Mouse (Mus musculus) midbrain, embryonic 14.5 days (tissue): Measurements from ENCODE around the gene Zfp354a. TPM values are rescaled to one million over a fixed set of nuclear protein-coding genes. Genes with fewer than 3 reads are reported as not detected.
"Not testable (repeated sequence)": the region's sequence is repeated elsewhere in the genome, so short reads cannot be mapped to it uniquely, and the experiment has no call there.

Experiments
- ATAC-seq: fragments of 200-750 bp; cut with Nextera tagmentation; 2 replicates; pipeline ENCODE4 v1.8.0; 2017; ENCODE audit warnings: moderate number of reproducible peaks, moderate library complexity; ENCODE audit not compliant: low FRiP score, low TSS enrichment
- DNase-seq: peaks from one replicate; pipeline ENCODE4 v3.0.0-alpha.2; 2015
- H3K27ac ChIP-seq: fragments of 300-500 bp; sonication (generic); replicated peaks from 2 replicates; pipeline ENCODE4 v1.5.1; 2014; ENCODE audit warnings: mild to moderate bottlenecking, low read depth, low read length, moderate library complexity
- H3K27me3 ChIP-seq: fragments of 300-500 bp; sonication (generic); 2 replicates; pipeline ENCODE4 v1.6.1; 2014; ENCODE audit warnings: low read length, control low read depth, mixed read lengths; ENCODE audit not compliant: control insufficient read depth, insufficient read depth
- H3K36me3 ChIP-seq: fragments of 300-500 bp; sonication (generic); 2 replicates; pipeline ENCODE4 v1.6.1; 2014; ENCODE audit warnings: low read length, control low read depth; ENCODE audit not compliant: control insufficient read depth, insufficient read depth
- H3K4me1 ChIP-seq: fragments of 300-500 bp; sonication (generic); 2 replicates; pipeline ENCODE4 v1.6.1; 2014; ENCODE audit warnings: mild to moderate bottlenecking, antibody characterized with exemption, low read length, control low read depth; ENCODE audit not compliant: control insufficient read depth, insufficient read depth
- H3K4me2 ChIP-seq: fragments of 300-500 bp; sonication (generic); 2 replicates; pipeline ENCODE4 v1.6.1; 2014; ENCODE audit warnings: mild to moderate bottlenecking, low read length, moderate library complexity
- H3K4me3 ChIP-seq: fragments of 300-500 bp; sonication (generic); replicated peaks from 2 replicates; pipeline ENCODE4 v1.5.1; 2014; ENCODE audit warnings: low read depth, low read length
- H3K9ac ChIP-seq: fragments of 300-500 bp; sonication (generic); replicated peaks from 2 replicates; pipeline ENCODE4 v1.6.1; 2014; ENCODE audit warnings: mild to moderate bottlenecking, low read length, moderate library complexity
- H3K9me3 ChIP-seq: fragments of 300-500 bp; sonication (generic); 2 replicates; pipeline ENCODE4 v1.6.1; 2016; ENCODE audit warnings: low read length, control low read depth, mixed read lengths; ENCODE audit not compliant: control insufficient read depth
- WGBS: fragments of 180-500 bp; shearing (Covaris S2); extraction: QIAGEN DNeasy Blood & Tissue Kit; methylation state at CpG from one replicate; pipeline ENCODE4 v1.1.7; 2014; 5-methylcytosine and 5-hydroxymethylcytosine counted together
- polyA plus RNA-seq: library from polyadenylated mRNA; unstranded; fragments of >200 nt; fragmentation: Nextera tagmentation; extraction: Ambion mirVana; gene quantifications from 2 replicates; pipeline ENCODE4 v1.2.1, GENCODE M21; 2014

Gene Zfp354a
- 15.6 and 16.5 TPM in 2 replicates for polyA plus RNA-seq

GRCm38 (mm10) chr11:51059151-51059571 is at the start of gene Zfp354a:
Gene Zfp354a, plus strand, starts transcription at chr11:51059257.
- Histone ChIP-seq H3K36me3 (peaks cover 14% of the 10 kb centered on the region), H3K4me3 (peak within 1 kb of the TSS; percentile 78), H3K27ac (peak within 1 kb of the TSS; percentile 64), H3K9ac (peak within 1 kb of the TSS; percentile 81), H3K4me2 (peak within 1 kb of the TSS; percentile 88), H3K4me1 (peaks cover 8% of the 10 kb centered on the region), H3K27me3 (no peaks in the 10 kb centered on the region), H3K9me3 (no peaks in the 10 kb centered on the region)
- DNase-seq (peak; percentile 93), ATAC-seq (peak; percentile 90)
- WGBS: under 1% methylated on average over 32 of the region's 32 CpGs

DNA sequence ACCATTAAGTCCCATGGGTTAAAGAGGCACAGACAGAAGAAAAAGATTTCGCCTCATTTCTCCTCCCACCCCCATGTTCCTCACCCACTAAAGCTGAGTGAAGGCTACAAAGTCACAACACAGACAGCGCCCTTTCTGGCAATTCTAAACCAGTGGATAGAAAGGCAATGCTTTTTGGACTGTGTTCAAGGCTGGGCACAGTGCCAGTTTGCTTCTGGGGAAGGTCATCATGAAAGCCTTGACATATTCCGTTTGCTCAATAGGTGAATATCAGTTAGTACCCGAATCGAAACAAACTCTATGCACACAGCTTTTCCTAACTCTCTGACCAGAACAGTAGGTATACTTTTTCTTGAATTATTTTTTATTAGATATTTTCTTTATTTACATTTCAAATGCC is 47.2 kb upstream of the Zfp354a start:
- 74% methylated on average over 5 of the region's 5 CpGs for WGBS
- H3K4me1 ChIP-seq: no peaks in the 10 kb centered on the region
- no peaks in the 10 kb centered on the region for H3K36me3 ChIP-seq
- DNase-seq: peak; percentile 18
- H3K4me2 ChIP-seq: no peak overlapping the region
- H3K9me3 ChIP-seq: no peaks in the 10 kb centered on the region
- no peak for ATAC-seq
- no peak overlapping the region for H3K4me3 ChIP-seq
- H3K27me3 ChIP-seq: no peaks in the 10 kb centered on the region
- H3K27ac ChIP-seq: no peak overlapping the region
- no peak overlapping the region for H3K9ac ChIP-seq

DNA sequence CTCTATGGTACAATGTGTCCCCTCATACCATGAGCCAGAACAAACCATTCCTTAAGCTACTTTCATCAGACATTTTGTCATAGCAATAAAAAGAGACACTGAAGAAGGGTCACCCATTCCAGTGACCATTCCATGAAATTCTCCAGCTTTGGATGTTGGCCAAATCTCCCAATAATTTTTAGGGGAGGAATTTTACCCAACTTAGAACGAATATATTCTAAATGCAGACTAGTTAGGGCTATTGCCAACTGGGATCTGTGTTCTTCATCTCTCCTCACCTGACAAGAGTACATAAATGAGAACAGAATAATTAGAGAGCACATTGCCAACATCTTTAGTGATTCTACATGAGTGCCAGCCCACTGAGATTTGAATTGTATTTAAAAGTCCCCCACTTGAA is 45.1 kb upstream of the Zfp354a start, which contains the start of gene Olfr54:
Gene Olfr54, plus strand, starts transcription at position 301 of the 400 bp plus-strand sequence.
- Histone ChIP-seq H3K4me2 (no peak within 1 kb of the TSS), H3K9ac (no peak within 1 kb of the TSS), H3K9me3 (no peaks in the 10 kb centered on the region), H3K36me3 (no peaks in the 10 kb centered on the region), H3K4me3 (no peak within 1 kb of the TSS), H3K4me1 (no peaks in the 10 kb centered on the region), H3K27me3 (no peaks in the 10 kb centered on the region), H3K27ac (no peak within 1 kb of the TSS)
- 75% methylated on average over 1 of the region's 1 CpGs for WGBS
- DNase-seq (no peak), ATAC-seq (no peak)

DNA sequence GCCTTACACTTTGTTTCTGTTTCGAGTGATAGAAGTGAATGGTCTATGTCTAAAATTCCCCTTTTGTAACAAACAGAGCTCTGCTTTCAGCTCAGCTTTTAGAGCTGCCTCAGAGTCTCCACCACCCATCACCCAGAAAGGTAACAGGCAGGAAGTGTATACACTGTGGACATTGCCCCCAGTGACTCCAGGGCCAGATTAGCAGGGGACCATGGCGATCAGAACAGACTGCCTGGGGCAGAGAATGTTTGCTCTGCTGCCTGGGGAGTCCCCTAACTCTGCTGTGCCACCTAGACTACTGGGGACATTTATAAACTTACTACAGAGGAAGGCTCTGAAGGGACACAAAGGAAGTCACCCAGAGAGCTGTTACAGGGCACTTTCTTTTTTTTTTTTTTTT is 42.7 kb upstream of the Zfp354a start:
- Histone ChIP-seq H3K4me2 (no peak overlapping the region), H3K4me3 (no peak overlapping the region), H3K9me3 (no peaks in the 10 kb centered on the region), H3K9ac (no peak overlapping the region), H3K4me1 (no peaks in the 10 kb centered on the region), H3K27ac (no peak overlapping the region), H3K36me3 (no peaks in the 10 kb centered on the region), H3K27me3 (no peaks in the 10 kb centered on the region)
- DNase-seq (no peak), ATAC-seq (no peak)
- 55% methylated on average over 2 of the region's 2 CpGs for WGBS

- not testable (repeated sequence) for H3K27me3 ChIP-seq, H3K9me3 ChIP-seq, H3K4me1 ChIP-seq, DNase-seq, ATAC-seq, H3K4me3 ChIP-seq, H3K27ac ChIP-seq, H3K9ac ChIP-seq, H3K36me3 ChIP-seq, H3K4me2 ChIP-seq
- 86% methylated on average over 11 of the region's 11 CpGs for WGBS
These were observed 32.2 kb upstream of the Zfp354a start for GRCm38 (mm10) chr11:51026811-51027210.

- H3K9me3 ChIP-seq, H3K4me1 ChIP-seq, H3K9ac ChIP-seq, H3K27me3 ChIP-seq, ATAC-seq, H3K4me3 ChIP-seq, H3K36me3 ChIP-seq, DNase-seq, H3K27ac ChIP-seq, H3K4me2 ChIP-seq: not testable (repeated sequence)
- WGBS: 58% methylated on average over 8 of the region's 8 CpGs
These were observed 29.7 kb upstream of the Zfp354a start for GRCm38 (mm10) chr11:51029381-51029780.

GRCm38 (mm10) chr11:51030225-51030624 is 28.8 kb upstream of the Zfp354a start:
- 82% methylated on average over 2 of the region's 2 CpGs for WGBS
- H3K4me1 ChIP-seq: no peaks in the 10 kb centered on the region
- ATAC-seq (no peak), DNase-seq (no peak)
- H3K36me3 ChIP-seq: no peaks in the 10 kb centered on the region
- no peaks in the 10 kb centered on the region for H3K9me3 ChIP-seq
- H3K27ac ChIP-seq: no peak overlapping the region
- H3K27me3 ChIP-seq: no peaks in the 10 kb centered on the region
- no peak overlapping the region for H3K4me2 ChIP-seq
- no peak overlapping the region for H3K9ac ChIP-seq
- H3K4me3 ChIP-seq: no peak overlapping the region

- Histone ChIP-seq H3K4me2 (no peak overlapping the region), H3K9ac (no peak overlapping the region), H3K27ac (no peak overlapping the region), H3K27me3 (no peaks in the 10 kb centered on the region), H3K36me3 (no peaks in the 10 kb centered on the region), H3K9me3 (no peaks in the 10 kb centered on the region), H3K4me1 (no peaks in the 10 kb centered on the region), H3K4me3 (no peak overlapping the region)
- 17% methylated on average over 1 of the region's 1 CpGs for WGBS
- DNase-seq (peak; percentile 85), ATAC-seq (no peak)
These were observed 26.2 kb upstream of the Zfp354a start for GRCm38 (mm10) chr11:51032851-51033250.

DNA sequence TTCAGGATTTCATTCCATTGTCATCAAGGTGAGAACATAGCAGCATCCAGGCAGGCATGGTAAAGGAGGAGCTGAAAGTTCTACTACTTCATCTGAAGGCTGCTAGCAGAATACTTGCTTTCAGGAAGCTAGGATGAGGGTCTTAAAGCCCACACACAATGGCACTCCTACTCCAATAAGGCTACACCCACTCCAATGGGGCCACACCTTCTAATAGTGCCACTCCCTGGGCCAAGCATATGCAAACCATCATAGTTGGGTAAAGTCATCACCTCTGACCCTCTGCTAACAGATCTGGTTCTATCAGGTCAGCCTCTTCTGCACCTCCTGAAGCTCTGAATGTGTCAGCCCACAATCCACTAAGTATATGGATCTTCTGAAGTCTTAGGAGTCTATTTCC is 24.9 kb upstream of the Zfp354a start:
- not testable (repeated sequence) for H3K9ac ChIP-seq, DNase-seq, H3K4me2 ChIP-seq, H3K27me3 ChIP-seq, H3K4me1 ChIP-seq, H3K27ac ChIP-seq, H3K9me3 ChIP-seq, H3K4me3 ChIP-seq, H3K36me3 ChIP-seq, ATAC-seq
